Comparison of ENCODE assay signal across 25 mouse cellular contexts in the genomic region with DNA sequence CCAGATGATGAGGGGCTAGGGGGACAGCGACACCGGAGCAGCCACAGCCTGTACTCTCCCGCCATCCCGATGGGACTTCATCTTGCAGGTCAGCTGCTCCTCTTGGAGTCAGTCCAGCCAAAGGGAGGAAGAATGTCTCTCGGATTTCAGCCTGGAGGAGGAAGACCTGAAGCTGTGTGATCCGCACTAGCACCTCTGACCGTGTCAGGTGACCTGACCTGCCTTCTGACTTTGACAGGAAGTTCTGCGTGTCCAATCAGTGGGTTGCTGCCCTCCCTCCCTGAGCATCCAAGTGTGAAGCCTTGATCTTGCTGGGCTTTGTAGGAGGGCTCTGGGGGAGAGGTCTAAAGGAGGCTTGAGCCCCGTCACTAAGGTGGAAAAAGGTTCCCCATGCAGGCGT. TPM values are rescaled to one million over a fixed set of nuclear protein-coding genes. Genes with fewer than 3 reads are reported as not detected.
DNase-seq lines count a peak whose midpoint lies in the region; ATAC-seq lines count a peak whose summit lies in the region.
"Had no signal": no experiment of that assay in that cellular context is flagged by ENCODE, and none has a peak within 500 bp of the region (broad histone marks: within the 10 kb centered on the region; RNA-seq: fewer than 3 reads in every experiment).

No protein-coding gene starts in this region.

- ATAC-seq in kidney, embryonic 14.5 days (ENCODE audit: low FRiP score, low TSS enrichment), result peak; percentile 59
- ATAC-seq: forebrain, embryonic 13.5 days; Patski had no signal

- H3K27me3 ChIP-seq in kidney, embryonic 14.5 days (ENCODE audit: control insufficient read depth, insufficient read depth, low read length), result no peaks in the 10 kb centered on the region
- H3K27me3 ChIP-seq: embryonic facial prominence, embryonic 13.5 days; forebrain, embryonic 13.5 days; heart, embryonic 12.5 days; Patski had no signal

- H3K27ac ChIP-seq in kidney, embryonic 14.5 days (ENCODE audit: low read depth, low read length), result no peak overlapping the region
- H3K27ac ChIP-seq: forebrain, embryonic 13.5 days; gastrocnemius, adult 2 months; hindbrain, embryonic 10.5 days; hindbrain, embryonic 14.5 days had no signal

- 0 out of 2 replicates have a peak, but pooled peaks cover 2% of the 10 kb centered on the region for H3K36me3 ChIP-seq in kidney, embryonic 14.5 days (ENCODE audit: control insufficient read depth, insufficient read depth, low read length)

- H3K4me1 ChIP-seq in kidney, embryonic 14.5 days (ENCODE audit: control insufficient read depth, insufficient read depth, low read length), result 0 out of 2 replicates have a peak, but pooled peaks cover 3% of the 10 kb centered on the region
- H3K4me1 ChIP-seq: embryonic facial prominence, embryonic 13.5 days; forebrain, embryonic 13.5 days; heart, embryonic 12.5 days had no signal

- H3K4me3 ChIP-seq in kidney, embryonic 14.5 days (ENCODE audit: low read length), result no peak overlapping the region
- H3K4me3 ChIP-seq: embryonic facial prominence, embryonic 13.5 days; forebrain, embryonic 13.5 days; gastrocnemius, adult 2 months; heart, embryonic 12.5 days; hindbrain, embryonic 10.5 days had no signal

- WGBS in kidney, embryonic 14.5 days, result 21% methylated on average over 10 of the region's 10 CpGs

- intact Hi-C loops in left cerebral cortex, postnatal 14 days (cut with DNase I), result no loop called here

- H3K9ac ChIP-seq in kidney, embryonic 14.5 days (ENCODE audit: low read depth, low read length), result no peak overlapping the region
- H3K9ac ChIP-seq: embryonic facial prominence, embryonic 13.5 days; forebrain, embryonic 13.5 days; heart, embryonic 12.5 days; hindbrain, embryonic 14.5 days had no signal

- H3K9me3 ChIP-seq in kidney, embryonic 14.5 days (ENCODE audit: control insufficient read depth, low read length), result no peaks in the 10 kb centered on the region
- H3K9me3 ChIP-seq: embryonic facial prominence, embryonic 13.5 days; forebrain, embryonic 13.5 days; heart, embryonic 12.5 days; hindbrain, embryonic 10.5 days had no signal

- DNase-seq in kidney, adult 18-20 months, result peak; percentile 49
- DNase-seq in kidney, postnatal 10 days, result peak; percentile 26
- DNase-seq in kidney, postnatal 4 days, result peak; percentile 10 to 38
- no peak for DNase-seq in left cerebral cortex, postnatal 14 days (ENCODE audit: low spot score in 2 of 2)
- DNase-seq in thymus, postnatal 36 days, result no peak
- no peak for DNase-seq in ovary, adult 18-20 months (ENCODE audit: low spot score)
- DNase-seq: adrenal gland, adult 8-10 months; cerebellum, adult 11-12 months; cerebellum, adult 9-10 months; cerebellum, postnatal 25 days; gastrocnemius, adult 2 months; gastrocnemius, postnatal 25 days had no signal

- H3K4me2 ChIP-seq in kidney, embryonic 14.5 days (replicated peaks; ENCODE audit: low read depth, low read length), result no peak overlapping the region
- H3K4me2 ChIP-seq: embryonic facial prominence, embryonic 13.5 days; forebrain, embryonic 13.5 days; heart, embryonic 12.5 days; hindbrain, embryonic 14.5 days had no signal

RNA-seq across cellular contexts. Expression of a gene that starts 8.7 kb away (rescaled TPM):
- polyA plus RNA-seq in kidney, embryonic 14.5 days (2014; fragmentation: Nextera tagmentation; extraction: Ambion mirVana), result 31.6 and 35.8 TPM in 2 replicates
- total RNA-seq in left cerebral cortex, postnatal 14 days (2021), result 1 to 10 TPM; 4.3 to 4.9 TPM

RNA-seq across cellular contexts. Expression of a gene that starts 29.7 kb away (rescaled TPM):
- 2.4 and 2.8 TPM in 2 replicates for polyA plus RNA-seq in kidney, embryonic 14.5 days (2014; fragmentation: Nextera tagmentation; extraction: Ambion mirVana)
- 10 to 100 TPM; 23.2 to 39.8 TPM for total RNA-seq in left cerebral cortex, postnatal 14 days (2021)

RNA-seq across cellular contexts. Expression of a gene that starts 36.6 kb away (rescaled TPM):
- not detected in 2 replicates for polyA plus RNA-seq in kidney, embryonic 14.5 days (2014; fragmentation: Nextera tagmentation; extraction: Ambion mirVana)
- total RNA-seq in left cerebral cortex, postnatal 14 days (2021), result not detected
- total RNA-seq: adrenal gland, adult 8-10 months; CH12.LX; gastrocnemius, adult 2 months; gastrocnemius, postnatal 25 days; granulocyte monocyte progenitor cell, adult 5-6 weeks; heart, adult 8-10 months; heart, postnatal 25 days had no signal
- polyA plus RNA-seq: cortical plate, adult 2 months; embryonic facial prominence, embryonic 13.5 days; forebrain, embryonic 13.5 days; heart, embryonic 12.5 days; heart, embryonic 16.5 days; hindbrain, embryonic 10.5 days; hindbrain, embryonic 14.5 days; Patski had no signal

RNA-seq across cellular contexts. Expression of a gene that starts 53.6 kb away (rescaled TPM):
- 3.8 and 4.8 TPM in 2 replicates for polyA plus RNA-seq in kidney, embryonic 14.5 days (2014; fragmentation: Nextera tagmentation; extraction: Ambion mirVana)
- total RNA-seq in left cerebral cortex, postnatal 14 days (2021), result 1 to 10 TPM; 1.3 to 2.0 TPM

Comparison
In these comparisons a context has a peak if more than half of its experiments do, and no peak if none do; other contexts are left out.
1. DNase-seq: peak in kidney, adult 18-20 months (single experiment), kidney, postnatal 10 days (single experiment) and kidney, postnatal 4 days (2 of 2); none in left cerebral cortex, postnatal 14 days (0 of 2), thymus, postnatal 36 days (0 of 2) and ovary, adult 18-20 months (single experiment).